Comparison of ENCODE assay signal across 17 mouse cellular contexts in the genomic region with DNA sequence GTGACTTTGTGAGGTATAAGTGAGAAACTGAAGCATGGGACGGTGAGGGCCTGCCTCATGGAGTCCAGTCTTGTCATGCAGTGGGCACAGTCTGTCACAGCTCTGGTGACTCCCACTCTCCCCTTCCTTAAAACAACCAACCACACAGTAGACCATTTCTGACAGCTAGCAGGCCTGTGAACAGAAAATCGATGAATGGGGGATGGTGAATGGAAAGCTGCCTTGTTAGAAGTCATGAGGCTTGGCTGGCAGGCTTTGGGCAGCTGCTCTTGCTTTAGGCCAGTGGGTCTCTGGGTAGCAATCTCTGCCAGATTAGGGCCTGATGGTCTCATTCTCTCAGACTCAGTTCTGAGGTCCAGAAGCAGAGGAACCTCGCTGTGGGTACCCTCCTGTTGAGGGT. TPM values are rescaled to one million over a fixed set of nuclear protein-coding genes. Genes with fewer than 3 reads are reported as not detected.
DNase-seq lines count a peak whose midpoint lies in the region; ATAC-seq and TF ChIP-seq lines count a peak whose summit lies in the region.
"Had no signal": no experiment of that assay in that cellular context is flagged by ENCODE, and none has a peak within 500 bp of the region (broad histone marks: within the 10 kb centered on the region; RNA-seq: fewer than 3 reads in every experiment).

No protein-coding gene starts in this region.

- intact Hi-C loops in gastrocnemius, adult 2 months (cut with DNase I) = no loop called here

- H3K9me3 ChIP-seq in kidney, embryonic 14.5 days (ENCODE audit: control insufficient read depth, low read length) = no peaks in the 10 kb centered on the region
- H3K9me3 ChIP-seq in neural tube, embryonic 13.5 days = no peaks in the 10 kb centered on the region
- H3K9me3 ChIP-seq: megakaryocyte, embryonic 14.5 days had no signal

- no peak for ATAC-seq in kidney, embryonic 14.5 days (ENCODE audit: low FRiP score, low TSS enrichment)
- no peak for ATAC-seq in neural tube, embryonic 13.5 days (ENCODE audit: low read depth)
- ATAC-seq in erythroid progenitor cell, adult 5-6 weeks (replicated peaks; ENCODE audit: low FRiP score, poor library complexity, severe bottlenecking) = no peak
- ATAC-seq: Patski had no signal

- peaks cover 23% of the 10 kb centered on the region for H3K36me3 ChIP-seq in kidney, embryonic 14.5 days (ENCODE audit: control insufficient read depth, insufficient read depth, low read length)
- H3K36me3 ChIP-seq in neural tube, embryonic 13.5 days = peaks cover 32% of the 10 kb centered on the region

- no peak overlapping the region for H3K4me2 ChIP-seq in kidney, embryonic 14.5 days (replicated peaks; ENCODE audit: low read depth, low read length)
- H3K4me2 ChIP-seq in neural tube, embryonic 13.5 days = no peak overlapping the region

- H3K9ac ChIP-seq in kidney, embryonic 14.5 days (ENCODE audit: low read depth, low read length) = no peak overlapping the region; the same call in 1 of the 2 replicates
- no peak overlapping the region for H3K9ac ChIP-seq in neural tube, embryonic 13.5 days
- H3K9ac ChIP-seq: liver, embryonic 14.5 days had no signal

- no peak for TF ChIP-seq CTCF in gastrocnemius, adult 2 months (IDR thresholded peaks at IDR 0.05)

- peak overlapping the region; percentile 90 for H3K27ac ChIP-seq in gastrocnemius, adult 2 months
- peak overlapping the region; percentile 47; the same call in 1 of the 2 replicates for H3K27ac ChIP-seq in kidney, embryonic 14.5 days (ENCODE audit: low read depth, low read length)
- peak overlapping the region; percentile 56 for H3K27ac ChIP-seq in neural tube, embryonic 13.5 days (replicated peaks)
- H3K27ac ChIP-seq: kidney, postnatal 0 days; liver, embryonic 14.5 days had no signal

- H3K27me3 ChIP-seq in kidney, embryonic 14.5 days (ENCODE audit: control insufficient read depth, insufficient read depth, low read length) = no peaks in the 10 kb centered on the region
- H3K27me3 ChIP-seq in neural tube, embryonic 13.5 days = no peaks in the 10 kb centered on the region
- H3K27me3 ChIP-seq: megakaryocyte, embryonic 14.5 days; Patski had no signal

- H3K4me3 ChIP-seq in gastrocnemius, adult 2 months = no peak overlapping the region
- no peak overlapping the region for H3K4me3 ChIP-seq in kidney, embryonic 14.5 days (ENCODE audit: low read length)
- no peak overlapping the region for H3K4me3 ChIP-seq in neural tube, embryonic 13.5 days
- H3K4me3 ChIP-seq: megakaryocyte, embryonic 14.5 days; myocyte had no signal

- peaks cover 64% of the 10 kb centered on the region for H3K4me1 ChIP-seq in kidney, embryonic 14.5 days (ENCODE audit: control insufficient read depth, insufficient read depth, low read length)
- H3K4me1 ChIP-seq in neural tube, embryonic 13.5 days (replicated peaks) = peaks cover 76% of the 10 kb centered on the region

- DNase-seq in gastrocnemius, adult 2 months = no peak
- no peak for DNase-seq in gastrocnemius, postnatal 10 days
- no peak for DNase-seq in kidney, postnatal 10 days
- no peak for DNase-seq in neural tube, embryonic 10.5 days (ENCODE audit: extremely low spot score, low spot score)
- DNase-seq in cerebellum, postnatal 25 days = no peak
- DNase-seq: adrenal gland, postnatal 36 days; gastrocnemius, postnatal 14 days; lung, postnatal 10 days; right cerebral cortex, postnatal 25 days had no signal

- 59% methylated on average over 3 of the region's 3 CpGs for WGBS in kidney, embryonic 14.5 days
- 68% methylated on average over 3 of the region's 3 CpGs for WGBS in neural tube, embryonic 13.5 days

RNA-seq across cellular contexts. Expression of a gene that starts 51.5 kb away (rescaled TPM):
- 100 to 1,000 TPM; 444 to 499 TPM for total RNA-seq in gastrocnemius, adult 2 months (2021)
- total RNA-seq in gastrocnemius, postnatal 10 days (2021) = 100 to 1,000 TPM; 576 to 632 TPM
- 256 and 319 TPM in 2 replicates for polyA plus RNA-seq in kidney, embryonic 14.5 days (2014; fragmentation: Nextera tagmentation; extraction: Ambion mirVana)
- 364 and 370 TPM in 2 replicates for polyA plus RNA-seq in neural tube, embryonic 13.5 days (2015; fragmentation: Nextera tagmentation; extraction: Ambion mirVana)
- 94.3 and 141 TPM in 2 replicates for total RNA-seq in erythroid progenitor cell, adult 5-6 weeks (2015; ENCODE audit: low replicate concordance)
- total RNA-seq in erythroid progenitor cell, adult 5-6 weeks (2017; ENCODE audit: low replicate concordance) = 29.4 and 35.6 TPM in 2 replicates
